Mouse (Mus musculus): ENCODE results near the gene Rbbp7. TPM values are rescaled to one million over a fixed set of nuclear protein-coding genes. Genes with fewer than 3 reads are reported as not detected.
A peak's percentile ranks its signal among the peaks of the same experiment; 100 is the strongest.
"Not testable (repeated sequence)": the region's sequence is repeated elsewhere in the genome, so short reads cannot be mapped to it uniquely, and the experiment has no call there.

Rbbp7 gene
- polyA plus RNA-seq, 1 experiment from 2014 or later, result 355 TPM

- Histone ChIP-seq H3K27me3 (ENCODE audit: control insufficient read depth, insufficient read depth, low read depth, low read length) (no peaks in the 10 kb centered on the region), H3K27ac (ENCODE audit: low read length) (no peak overlapping the region), H3K9me3 (replicated peaks; ENCODE audit: control insufficient read depth, low read length) (no peaks in the 10 kb centered on the region), H3K9ac (ENCODE audit: low read depth, low read length) (no peak overlapping the region), H3K36me3 (ENCODE audit: control insufficient read depth, insufficient read depth) (peaks cover 21% of the 10 kb centered on the region), H3K4me3 (ENCODE audit: low read depth, low read length) (no peak overlapping the region), H3K4me1 (ENCODE audit: control insufficient read depth, low read depth, low read length) (no peaks in the 10 kb centered on the region), H3K4me2 (ENCODE audit: low read depth, low read length) (no peak overlapping the region)
- ATAC-seq (ENCODE audit: low read depth), result no peak
- WGBS (ENCODE audit: insufficient replicate concordance), result 48% methylated on average over 1 of the region's 1 CpGs
These were observed 10.5 kb downstream of the Rbbp7 start for GRCm38 (mm10) chrX:162770726-162771125.

DNA sequence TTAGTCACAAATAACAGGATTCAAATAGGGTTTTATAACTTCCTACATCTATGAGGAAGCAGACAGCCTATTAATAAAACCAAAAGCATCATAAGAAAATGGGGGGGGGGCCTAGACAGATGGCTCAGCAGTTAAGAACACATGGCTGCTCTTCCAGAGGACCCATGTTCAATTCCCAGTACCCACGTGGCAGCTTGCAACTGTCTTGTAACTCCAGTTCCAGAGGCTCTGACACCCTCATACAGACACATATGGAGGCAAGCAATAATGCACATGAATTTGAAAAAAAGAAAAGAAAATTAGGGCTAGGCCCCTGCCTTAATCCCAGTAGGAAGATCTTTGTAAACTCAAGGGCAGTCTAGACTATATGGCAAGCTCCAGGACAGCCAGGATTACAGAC is 28.2 kb downstream of the Rbbp7 start:
- ATAC-seq (ENCODE audit: low read depth), result no peak
- Histone ChIP-seq H3K4me2 (ENCODE audit: low read depth, low read length) (no peak overlapping the region), H3K4me3 (ENCODE audit: low read depth, low read length) (no peak overlapping the region), H3K9me3 (replicated peaks; ENCODE audit: control insufficient read depth, low read length) (no peaks in the 10 kb centered on the region), H3K27ac (ENCODE audit: low read length) (no peak overlapping the region), H3K27me3 (ENCODE audit: control insufficient read depth, insufficient read depth, low read depth, low read length) (no peaks in the 10 kb centered on the region), H3K9ac (ENCODE audit: low read depth, low read length) (no peak overlapping the region), H3K36me3 (ENCODE audit: control insufficient read depth, insufficient read depth) (no peaks in the 10 kb centered on the region; the same call in none of the 2 replicates), H3K4me1 (ENCODE audit: control insufficient read depth, low read depth, low read length) (no peaks in the 10 kb centered on the region)
- WGBS (ENCODE audit: insufficient replicate concordance), result 42% methylated on average over 1 of the region's 1 CpGs

GRCm38 (mm10) chrX:162791392-162791791 is 31.2 kb downstream of the Rbbp7 start:
- not testable (repeated sequence) for ATAC-seq (ENCODE audit: low read depth); H3K4me1 ChIP-seq (ENCODE audit: control insufficient read depth, low read depth, low read length); H3K4me2 ChIP-seq (ENCODE audit: low read depth, low read length); H3K36me3 ChIP-seq (ENCODE audit: control insufficient read depth, insufficient read depth); H3K27me3 ChIP-seq (ENCODE audit: control insufficient read depth, insufficient read depth, low read depth, low read length); H3K9ac ChIP-seq (ENCODE audit: low read depth, low read length); H3K4me3 ChIP-seq (ENCODE audit: low read depth, low read length); H3K9me3 ChIP-seq (replicated peaks; ENCODE audit: control insufficient read depth, low read length); H3K27ac ChIP-seq (ENCODE audit: low read length)
- WGBS (ENCODE audit: insufficient replicate concordance), result 59% methylated on average over 5 of the region's 5 CpGs

DNA sequence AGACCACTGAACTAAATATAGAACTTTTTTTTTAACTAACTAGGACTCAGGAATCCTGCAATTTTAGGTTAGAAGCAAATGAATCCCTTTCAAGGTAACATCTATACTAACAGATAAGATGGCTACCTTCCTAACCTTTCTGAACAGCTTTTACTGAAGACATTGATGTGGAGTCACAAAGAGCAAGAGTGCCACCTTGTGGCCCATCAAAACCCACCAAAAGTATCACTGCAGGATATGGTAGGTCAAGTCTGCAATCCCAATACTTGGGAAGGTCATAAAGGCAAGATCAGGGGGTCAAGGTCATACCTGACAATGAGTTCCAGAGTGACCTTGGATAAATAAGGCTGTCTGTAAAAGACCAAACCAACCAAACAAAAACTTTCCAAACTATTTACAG is 40.2 kb downstream of the Rbbp7 start:
- Histone ChIP-seq H3K4me1 (ENCODE audit: control insufficient read depth, low read depth, low read length) (no peaks in the 10 kb centered on the region), H3K9ac (ENCODE audit: low read depth, low read length) (no peak overlapping the region)
- no peak for ATAC-seq (ENCODE audit: low read depth)

GRCm38 (mm10) chrX:162828016-162828415 is 67.8 kb downstream of the Rbbp7 start:
- H3K36me3 ChIP-seq (ENCODE audit: control insufficient read depth, insufficient read depth), result no peaks in the 10 kb centered on the region
- H3K4me2 ChIP-seq (ENCODE audit: low read depth, low read length), result peak overlapping the region; percentile 79
- WGBS (ENCODE audit: insufficient replicate concordance), result 22% methylated on average over 6 of the region's 6 CpGs
- H3K9me3 ChIP-seq (replicated peaks; ENCODE audit: control insufficient read depth, low read length), result no peaks in the 10 kb centered on the region
- peak overlapping the region; percentile 73; the same call in 1 of the 2 replicates for H3K9ac ChIP-seq (ENCODE audit: low read depth, low read length)
- no peak for ATAC-seq (ENCODE audit: low read depth)
- no peak overlapping the region; the same call in 1 of the 2 replicates for H3K27ac ChIP-seq (ENCODE audit: low read length)
- no peaks in the 10 kb centered on the region; the same call in none of the 2 replicates for H3K4me1 ChIP-seq (ENCODE audit: control insufficient read depth, low read depth, low read length)
- H3K27me3 ChIP-seq (ENCODE audit: control insufficient read depth, insufficient read depth, low read depth, low read length), result no peaks in the 10 kb centered on the region
- H3K4me3 ChIP-seq (ENCODE audit: low read depth, low read length), result peak overlapping the region; percentile 72

More for the DNA sequence above, 40.2 kb downstream of the Rbbp7 start:
- Histone ChIP-seq H3K36me3 (ENCODE audit: control insufficient read depth, insufficient read depth) (no peaks in the 10 kb centered on the region; the same call in none of the 2 replicates), H3K4me2 (ENCODE audit: low read depth, low read length) (no peak overlapping the region), H3K4me3 (ENCODE audit: low read depth, low read length) (no peak overlapping the region), H3K27ac (ENCODE audit: low read length) (no peak overlapping the region), H3K9me3 (replicated peaks; ENCODE audit: control insufficient read depth, low read length) (no peaks in the 10 kb centered on the region), H3K27me3 (ENCODE audit: control insufficient read depth, insufficient read depth, low read depth, low read length) (no peaks in the 10 kb centered on the region)

Other genes with a start within 250 kb of the Rbbp7 start
- 0.73 and 0.76 TPM in 2 replicates for gene Reps2, start 116.8 kb upstream of the Rbbp7 start, polyA plus RNA-seq (2015; fragmentation: Nextera tagmentation; extraction: Ambion mirVana)
- gene Txlng, start 69.1 kb downstream of the Rbbp7 start, polyA plus RNA-seq (2015; fragmentation: Nextera tagmentation; extraction: Ambion mirVana), result 7.6 and 7.8 TPM in 2 replicates
- gene Syap1, start 128.0 kb downstream of the Rbbp7 start, polyA plus RNA-seq (2015; fragmentation: Nextera tagmentation; extraction: Ambion mirVana), result 11.7 and 12.3 TPM in 2 replicates
- gene Ctps2, start 140.8 kb downstream of the Rbbp7 start, polyA plus RNA-seq (2015; fragmentation: Nextera tagmentation; extraction: Ambion mirVana), result 45.8 and 51.5 TPM in 2 replicates
- gene S100g, start 204.2 kb downstream of the Rbbp7 start, polyA plus RNA-seq (2015; fragmentation: Nextera tagmentation; extraction: Ambion mirVana), result 9.9 and 13.4 TPM in 2 replicates